Mouse (Mus musculus): ENCODE measurements around the gene Smarcd3. TPM values are rescaled to one million over a fixed set of nuclear protein-coding genes. Genes with fewer than 3 reads are reported as not detected.

Gene Smarcd3
- total and polyA plus RNA-seq, 3 experiments = 2.7 to 16.5 TPM; not detected in 1

DNA sequence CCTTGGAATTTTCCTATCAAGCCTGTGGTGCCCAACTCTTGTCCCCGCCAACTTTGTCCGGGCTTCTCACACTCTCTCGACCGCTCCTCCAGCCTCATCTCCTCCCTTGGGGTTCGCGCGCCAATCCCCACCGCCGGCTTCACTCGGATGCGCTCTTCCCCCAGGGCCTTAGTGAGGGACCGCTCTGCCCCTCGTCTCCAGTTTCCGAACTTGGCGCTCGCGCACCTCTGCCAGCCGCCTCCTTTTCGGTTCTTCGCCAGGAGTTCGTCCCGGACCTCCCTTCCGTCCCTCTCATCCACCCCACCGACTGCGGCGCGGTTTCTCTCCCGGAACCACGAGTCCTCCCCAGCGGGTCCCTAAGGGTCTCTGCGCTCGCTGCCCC, 47.4 kb downstream of the Smarcd3 start:
- 0 out of 4 replicates have a peak, but pooled peaks of 1 of the 2 experiments have one; percentile 17 for TF ChIP-seq EP300 (IDR thresholded peaks at IDR 0.05; ENCODE audit: low read depth in 1 of 2, low read length in 2 of 2)
- no peak for TF ChIP-seq HCFC1 (IDR thresholded peaks at IDR 0.05; ENCODE audit: low read depth, low read length)
- no peak for TF ChIP-seq MYB (IDR thresholded peaks at IDR 0.05; ENCODE audit: low read depth, low read length)
- TF ChIP-seq CHD1 (IDR thresholded peaks at IDR 0.05; ENCODE audit: low read depth, low read length) = 0 out of 2 replicates have a peak, but pooled peaks have one; percentile 71
- TF ChIP-seq ZC3H11A (IDR thresholded peaks at IDR 0.05; ENCODE audit: low read depth, low read length) = 0 out of 2 replicates have a peak, but pooled peaks have one; percentile 9
- TF ChIP-seq TCF12 (IDR thresholded peaks at IDR 0.05; ENCODE audit: low read depth, low read length) = no peak
- Histone ChIP-seq H3K36me3 (ENCODE audit: control insufficient read depth in 1 of 2, insufficient read depth in 2 of 2, low read length in 2 of 2) (peaks cover 15 to 19% of the 10 kb centered on the region in 2 experiments), H3K4me1 (ENCODE audit: control insufficient read depth in 1 of 2, insufficient read depth in 2 of 2, low read length in 2 of 2) (peaks cover 12 to 16% of the 10 kb centered on the region in 2 experiments), H3K9ac (ENCODE audit: control insufficient read depth, low read depth, low read length, poor library complexity, severe bottlenecking) (peak overlapping the region; percentile 91), H3K27me3 (ENCODE audit: control insufficient read depth in 1 of 2, insufficient read depth in 2 of 2, low read length in 2 of 2) (no peaks in the 10 kb centered on the region), H3K9me3 (replicated peaks; ENCODE audit: insufficient read depth, low read length) (no peaks in the 10 kb centered on the region), H3K79me2 (ENCODE audit: control insufficient read depth, insufficient read depth, low read length, poor library complexity) (peaks cover 30% of the 10 kb centered on the region), H3K4me3 (ENCODE audit: control insufficient read depth in 1 of 2, insufficient read depth in 1 of 2, low read depth in 2 of 2, low read length in 2 of 2) (peak overlapping the region; percentile 66 to 67), H3K27ac (ENCODE audit: control insufficient read depth, low read depth, low read length) (peak overlapping the region; percentile 32)
- no peak for DNase-seq (ENCODE audit: low read depth, low spot score)

- DNase-seq (ENCODE audit: low read depth, low spot score) = peak; percentile 75
- peak; percentile 49 to 66 for TF ChIP-seq EP300 (IDR thresholded peaks at IDR 0.05; ENCODE audit: low read depth in 1 of 2, low read length in 2 of 2)
- no peak for TF ChIP-seq ZKSCAN1 (IDR thresholded peaks at IDR 0.05; ENCODE audit: low read depth, low read length)
- no peak for TF ChIP-seq ZNF384 (IDR thresholded peaks at IDR 0.05; ENCODE audit: low read depth, low read length)
- no peak for TF ChIP-seq MAFK (IDR thresholded peaks at IDR 0.05; ENCODE audit: borderline replicate concordance, low read depth, low read length)
- TF ChIP-seq TAL1 (IDR thresholded peaks at IDR 0.05; ENCODE audit: low read length) = peak; percentile 88
- peak; percentile 78 for TF ChIP-seq TCF12 (IDR thresholded peaks at IDR 0.05; ENCODE audit: low read depth, low read length)
- no peak for TF ChIP-seq GABPA (IDR thresholded peaks at IDR 0.05; ENCODE audit: low read depth, low read length)
- peak; percentile 62 for TF ChIP-seq ETS1 (IDR thresholded peaks at IDR 0.05; ENCODE audit: low read depth, low read length)
- TF ChIP-seq ZC3H11A (IDR thresholded peaks at IDR 0.05; ENCODE audit: low read depth, low read length) = no peak
- TF ChIP-seq GATA1 (IDR thresholded peaks at IDR 0.05; ENCODE audit: low read depth, low read length) = peak; percentile 67
- Histone ChIP-seq H3K4me3 (ENCODE audit: control insufficient read depth in 1 of 2, insufficient read depth in 1 of 2, low read depth in 2 of 2, low read length in 2 of 2) (peak overlapping the region; percentile 66 to 67), H3K79me2 (ENCODE audit: control insufficient read depth, insufficient read depth, low read length, poor library complexity) (peaks cover 31% of the 10 kb centered on the region), H3K9me3 (replicated peaks; ENCODE audit: insufficient read depth, low read length) (no peaks in the 10 kb centered on the region), H3K4me1 (ENCODE audit: control insufficient read depth in 1 of 2, insufficient read depth in 2 of 2, low read length in 2 of 2) (peaks cover 12 to 16% of the 10 kb centered on the region in 2 experiments), H3K27ac (ENCODE audit: control insufficient read depth, low read depth, low read length) (peak overlapping the region; percentile 32), H3K9ac (ENCODE audit: control insufficient read depth, low read depth, low read length, poor library complexity, severe bottlenecking) (peak overlapping the region; percentile 91), H3K27me3 (ENCODE audit: control insufficient read depth in 1 of 2, insufficient read depth in 2 of 2, low read length in 2 of 2) (no peaks in the 10 kb centered on the region), H3K36me3 (ENCODE audit: control insufficient read depth in 1 of 2, insufficient read depth in 2 of 2, low read length in 2 of 2) (peaks cover 19 to 24% of the 10 kb centered on the region in 2 experiments)
Measured at GRCm38 (mm10) chr5:24575948-24576347, 48.3 kb downstream of the Smarcd3 start.

GRCm38 (mm10) chr5:24556709-24557108, 67.5 kb downstream of the Smarcd3 start, which contains the start of gene 4931409K22Rik:
Gene 4931409K22Rik (minus strand): TSS chr5:24556809.
- peaks cover 11 to 20% of the 10 kb centered on the region in 2 experiments for H3K27me3 ChIP-seq (ENCODE audit: control insufficient read depth in 1 of 2, insufficient read depth in 2 of 2, low read length in 2 of 2)
- H3K9ac ChIP-seq (ENCODE audit: control insufficient read depth, low read depth, low read length, poor library complexity, severe bottlenecking) = no peak within 1 kb of the TSS
- H3K79me2 ChIP-seq (ENCODE audit: control insufficient read depth, insufficient read depth, low read length, poor library complexity) = no peaks in the 10 kb centered on the region
- no peaks in the 10 kb centered on the region for H3K4me1 ChIP-seq (ENCODE audit: control insufficient read depth in 1 of 2, insufficient read depth in 2 of 2, low read length in 2 of 2)
- no peak for DNase-seq (ENCODE audit: low read depth, low spot score)
- H3K36me3 ChIP-seq (ENCODE audit: control insufficient read depth in 1 of 2, insufficient read depth in 2 of 2, low read length in 2 of 2) = no peaks in the 10 kb centered on the region
- no peak within 1 kb of the TSS for H3K27ac ChIP-seq (ENCODE audit: control insufficient read depth, low read depth, low read length)
- TF ChIP-seq POLR2AphosphoS2 (IDR thresholded peaks at IDR 0.05; ENCODE audit: low read length) (no peak), CHD1 (IDR thresholded peaks at IDR 0.05; ENCODE audit: low read depth, low read length) (no peak), CTCF (IDR thresholded peaks at IDR 0.05 in 2 of 3, conservative IDR thresholded peaks at IDR 0.05 in 1 of 3; ENCODE audit: control insufficient read depth in 1 of 3, insufficient read depth in 1 of 3, low read depth in 2 of 3, low read length in 3 of 3, poor library complexity in 1 of 3, severe bottlenecking in 1 of 3) (no peak), MEF2A (IDR thresholded peaks at IDR 0.05; ENCODE audit: extremely low read depth, insufficient replicate concordance, low read depth, low read length, poor library complexity, severe bottlenecking) (no peak), KAT2A (conservative IDR thresholded peaks at IDR 0.05; ENCODE audit: low read depth, low read length) (no peak), RAD21 (IDR thresholded peaks at IDR 0.05; ENCODE audit: low read depth, low read length) (no peak), TBP (IDR thresholded peaks at IDR 0.05; ENCODE audit: low read depth, low read length) (no peak), HCFC1 (IDR thresholded peaks at IDR 0.05; ENCODE audit: low read depth, low read length) (no peak), POLR2AphosphoS5 (IDR thresholded peaks at IDR 0.05; ENCODE audit: borderline replicate concordance, low read depth, low read length) (no peak), TCF12 (IDR thresholded peaks at IDR 0.05; ENCODE audit: low read depth, low read length) (no peak), MYC (IDR thresholded peaks at IDR 0.05; ENCODE audit: low read depth, low read length) (no peak), ZC3H11A (IDR thresholded peaks at IDR 0.05; ENCODE audit: low read depth, low read length) (no peak), GABPA (IDR thresholded peaks at IDR 0.05; ENCODE audit: low read depth, low read length) (no peak), ELF1 (IDR thresholded peaks at IDR 0.05; ENCODE audit: low read depth, low read length) (no peak), ZKSCAN1 (IDR thresholded peaks at IDR 0.05; ENCODE audit: low read depth, low read length) (no peak), ETS1 (IDR thresholded peaks at IDR 0.05; ENCODE audit: low read depth, low read length) (no peak), USF1 (IDR thresholded peaks at IDR 0.05; ENCODE audit: low read depth, low read length) (no peak), CHD2 (IDR thresholded peaks at IDR 0.05; ENCODE audit: low read length) (no peak)
- no peaks in the 10 kb centered on the region for H3K9me3 ChIP-seq (replicated peaks; ENCODE audit: insufficient read depth, low read length)
- no peak within 1 kb of the TSS for H3K4me3 ChIP-seq (ENCODE audit: control insufficient read depth in 1 of 2, insufficient read depth in 1 of 2, low read depth in 2 of 2, low read length in 2 of 2)

Measured in MEL (cell line).